Mouse (Mus musculus): ENCODE results near the gene Smcr8.
A peak's percentile ranks its signal among the peaks of the same experiment; 100 is the strongest.
"Not testable (repeated sequence)": the region's sequence is repeated elsewhere in the genome, so short reads cannot be mapped to it uniquely, and the experiment has no call there.

Gene Smcr8

GRCm38 (mm10) chr11:60784179-60784922, 7.0 kb downstream of the Smcr8 start:
- DNase-seq (ENCODE audit: low read depth, low spot score) = no peak

GRCm38 (mm10) chr11:60787595-60787994, 10.3 kb downstream of the Smcr8 start:
- no peak for DNase-seq (ENCODE audit: low read depth, low spot score)

GRCm38 (mm10) chr11:60790472-60790871, 13.1 kb downstream of the Smcr8 start:
- DNase-seq (ENCODE audit: low read depth, low spot score) = no peak

GRCm38 (mm10) chr11:60796342-60796741, 19.0 kb downstream of the Smcr8 start:
- DNase-seq (ENCODE audit: low read depth, low spot score) = no peak

GRCm38 (mm10) chr11:60799977-60800376, 22.7 kb downstream of the Smcr8 start:
- no peak for DNase-seq (ENCODE audit: low read depth, low spot score)

- no peak for DNase-seq (ENCODE audit: low read depth, low spot score)
These were observed 23.6 kb downstream of the Smcr8 start for GRCm38 (mm10) chr11:60800892-60801291.

- peak; percentile 34 for DNase-seq (ENCODE audit: low read depth, low spot score)
These were observed 31.2 kb downstream of the Smcr8 start for GRCm38 (mm10) chr11:60808286-60809070.

- DNase-seq (ENCODE audit: low read depth, low spot score) = peak; percentile 21
These were observed 32.2 kb downstream of the Smcr8 start for GRCm38 (mm10) chr11:60809546-60809945.

- peak; percentile 33 for DNase-seq (ENCODE audit: low read depth, low spot score)
These were observed 33.0 kb downstream of the Smcr8 start for GRCm38 (mm10) chr11:60810046-60810965.

GRCm38 (mm10) chr11:60811054-60811460, 33.7 kb downstream of the Smcr8 start:
- peak; percentile 97 for DNase-seq (ENCODE audit: low read depth, low spot score)

GRCm38 (mm10) chr11:60811618-60812017, 34.3 kb downstream of the Smcr8 start, which contains the start of gene Shmt1:
Gene Shmt1, minus strand, starts transcription at chr11:60811718.
- DNase-seq (ENCODE audit: low read depth, low spot score) = not testable (repeated sequence)

GRCm38 (mm10) chr11:60816398-60816797, 39.1 kb downstream of the Smcr8 start:
- DNase-seq (ENCODE audit: low read depth, low spot score) = no peak

- DNase-seq (ENCODE audit: low read depth, low spot score) = no peak
These were observed 46.4 kb downstream of the Smcr8 start for GRCm38 (mm10) chr11:60823771-60824170.

- DNase-seq (ENCODE audit: low read depth, low spot score) = no peak
These were observed 47.9 kb downstream of the Smcr8 start for GRCm38 (mm10) chr11:60825191-60825590.

GRCm38 (mm10) chr11:60826700-60827099, 49.4 kb downstream of the Smcr8 start:
- DNase-seq (ENCODE audit: low read depth, low spot score) = no peak

GRCm38 (mm10) chr11:60827241-60827945, 50.1 kb downstream of the Smcr8 start:
- DNase-seq (ENCODE audit: low read depth, low spot score) = no peak

- no peak for DNase-seq (ENCODE audit: low read depth, low spot score)
These were observed 51.6 kb downstream of the Smcr8 start for GRCm38 (mm10) chr11:60828903-60829302.

- peak; percentile 97 for DNase-seq (ENCODE audit: low read depth, low spot score)
These were observed 53.2 kb downstream of the Smcr8 start, which contains the start of gene Dhrs7b for GRCm38 (mm10) chr11:60830433-60831052. Gene Dhrs7b, plus strand, starts transcription at chr11:60830631.

- no peak for DNase-seq (ENCODE audit: low read depth, low spot score)
These were observed 59.6 kb downstream of the Smcr8 start for GRCm38 (mm10) chr11:60836897-60837296.
